Mouse (Mus musculus) C2C12 (cell line): Measurements from ENCODE around the gene Hoxb6.

ENCODE experiments used
- CEBPB ChIP-seq: IDR thresholded peaks from one replicate; pipeline ENCODE4 v1.6.1; 2011; ENCODE audit warnings: low read depth, mild to moderate bottlenecking, control low read depth, moderate library complexity
- CTCF ChIP-seq: IDR thresholded peaks from one replicate; pipeline ENCODE4 v1.5.1; 2011; ENCODE audit not compliant: control insufficient read depth, insufficient read depth, insufficient read length
- MAX ChIP-seq: IDR thresholded peaks from one replicate; pipeline ENCODE4 v1.6.1; 2011; ENCODE audit warnings: mild to moderate bottlenecking, control low read depth
- USF1 ChIP-seq: IDR thresholded peaks from one replicate; pipeline ENCODE4 v1.6.1; 2011; ENCODE audit warnings: low read depth, mild to moderate bottlenecking, control low read depth, moderate library complexity

DNA sequence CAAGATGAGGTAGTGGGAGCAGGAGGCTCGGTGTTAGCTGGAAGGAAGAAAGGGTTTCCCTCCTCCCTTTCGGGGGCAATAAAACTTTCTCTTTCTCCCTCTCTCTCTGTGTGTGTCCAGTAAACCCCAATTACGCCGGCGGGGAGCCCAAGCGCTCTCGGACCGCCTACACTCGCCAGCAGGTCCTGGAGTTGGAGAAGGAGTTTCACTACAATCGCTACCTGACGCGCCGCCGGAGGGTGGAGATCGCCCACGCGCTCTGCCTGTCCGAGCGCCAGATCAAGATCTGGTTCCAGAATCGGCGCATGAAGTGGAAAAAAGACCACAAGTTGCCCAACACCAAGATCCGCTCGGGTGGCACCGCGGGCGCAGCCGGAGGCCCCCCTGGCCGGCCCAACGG, 27.6 kb downstream of the Hoxb6 start:
- TF ChIP-seq MAX (no peak), CEBPB (no peak), CTCF (no peak), USF1 (no peak)
